Mouse (Mus musculus) thymus, adult 2 months (tissue): ENCODE measurements around the gene Sat1. TPM values are rescaled to one million over a fixed set of nuclear protein-coding genes. Genes with fewer than 3 reads are reported as not detected.

Source experiments
- DNase-seq: peaks from one replicate; pipeline ENCODE4 v3.0.0; 2021
- H3K27ac ChIP-seq: fragments of 200-500 bp; 2 replicates; pipeline ENCODE4 v1.5.1; 2012; ENCODE audit warnings: low read length, control low read depth; ENCODE audit not compliant: control insufficient read depth, insufficient read depth
- H3K27me3 ChIP-seq: fragments of 200-500 bp; 2 replicates; pipeline ENCODE4 v1.6.1; 2012; ENCODE audit warnings: mild to moderate bottlenecking, low read length, moderate library complexity, mixed read lengths; ENCODE audit not compliant: control insufficient read depth, insufficient read depth
- H3K36me3 ChIP-seq: fragments of 200-500 bp; 2 replicates; pipeline ENCODE4 v1.6.1; 2012; ENCODE audit warnings: mild to moderate bottlenecking, low read length, moderate library complexity; ENCODE audit not compliant: control insufficient read depth, insufficient read depth
- H3K4me1 ChIP-seq: fragments of 200-500 bp; replicated peaks from 2 replicates; pipeline ENCODE4 v1.6.1; 2012; ENCODE audit warnings: low read length; ENCODE audit not compliant: control insufficient read depth, insufficient read depth
- H3K4me3 ChIP-seq: fragments of 200-500 bp; 2 replicates; pipeline ENCODE4 v1.5.1; 2012; ENCODE audit warnings: mild to moderate bottlenecking, low read length, control low read depth, moderate library complexity; ENCODE audit not compliant: control insufficient read depth, insufficient read depth
- CTCF ChIP-seq: fragments of 200-500 bp; IDR thresholded peaks from 2 replicates; pipeline ENCODE4 v1.5.1; 2012; ENCODE audit warnings: mild to moderate bottlenecking, control low read depth, low read length, moderate library complexity, borderline replicate concordance; ENCODE audit not compliant: control insufficient read depth, poor library complexity, insufficient read depth; ENCODE audit errors: extremely low read depth
- POLR2A ChIP-seq: fragments of 200-500 bp; IDR thresholded peaks from 2 replicates; pipeline ENCODE4 v1.6.1; 2012; ENCODE audit warnings: mild to moderate bottlenecking, low read length, control low read depth, moderate library complexity; ENCODE audit not compliant: control insufficient read depth, poor library complexity, insufficient read depth; ENCODE audit errors: extremely low read depth
- WGBS: fragments of 180-500 bp; shearing (Covaris S2); methylation state at CpG from one replicate; pipeline ENCODE4 v1.1.7; 2018; 5-methylcytosine and 5-hydroxymethylcytosine counted together
- polyA plus RNA-seq: library from polyadenylated mRNA; depleted of rRNA; stranded (reverse); fragments of >200 nt; gene quantifications from 2 replicates; pipeline ENCODE4 v1.2.3, GENCODE M21; 2012; rRNA removed

Sat1 gene
- 34.4 and 41.7 TPM in 2 replicates for polyA plus RNA-seq

DNA sequence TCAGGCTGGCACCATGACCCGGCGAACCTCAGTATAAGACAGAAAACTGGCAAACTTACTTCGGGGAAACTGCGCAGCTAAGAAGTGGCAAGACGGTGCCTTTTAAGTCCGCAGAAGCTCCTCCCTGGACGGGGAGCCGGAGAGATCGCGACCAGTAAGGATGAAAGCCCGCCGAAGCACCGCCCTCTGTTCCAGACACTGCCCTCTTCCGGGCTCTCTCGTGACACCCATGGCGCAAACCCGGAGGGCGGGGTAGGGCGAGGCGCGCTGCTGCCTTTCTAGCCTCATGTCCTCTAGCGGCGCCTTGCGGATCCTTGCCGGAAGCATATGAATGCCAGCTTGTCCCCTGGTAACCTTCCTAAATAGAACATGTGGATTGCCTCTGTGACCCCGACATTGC is at the start of gene Sat1:
Sat1 (minus strand) TSS at position 179 of the 400 bp plus-strand sequence.
- under 1% methylated on average over 23 of the region's 26 CpGs for WGBS
- peak within 1 kb of the TSS; percentile 75 for H3K27ac ChIP-seq
- peak; percentile 63; the same call in 1 of the 2 replicates for TF ChIP-seq CTCF
- no peak for TF ChIP-seq POLR2A
- H3K27me3 ChIP-seq: no peaks in the 10 kb centered on the region
- H3K4me3 ChIP-seq: peak within 1 kb of the TSS; percentile 100
- peak; percentile 90 for DNase-seq
- H3K36me3 ChIP-seq: no peaks in the 10 kb centered on the region
- no peaks in the 10 kb centered on the region for H3K4me1 ChIP-seq

DNA sequence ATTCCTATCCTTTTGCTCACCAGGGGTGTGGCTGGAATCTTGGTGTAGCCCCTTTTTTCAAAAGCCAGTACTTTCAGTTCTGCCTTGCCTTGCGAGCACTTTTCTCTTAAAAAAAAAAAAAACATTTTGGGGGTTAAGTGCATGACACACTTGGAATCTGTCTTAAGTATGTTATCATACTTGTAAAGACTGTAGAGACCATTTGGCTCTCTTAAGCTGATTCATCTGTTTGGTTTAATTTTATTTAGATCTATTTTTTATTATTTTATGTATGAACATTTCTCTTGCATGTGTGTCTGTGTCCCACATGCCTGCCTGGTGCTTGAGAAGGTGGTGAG is 46.6 kb upstream of the Sat1 start:
- Histone ChIP-seq H3K27me3 (no peaks in the 10 kb centered on the region), H3K27ac (peak overlapping the region; percentile 51; the same call in 1 of the 2 replicates), H3K4me1 (no peaks in the 10 kb centered on the region; the same call in 1 of the 2 replicates), H3K36me3 (no peaks in the 10 kb centered on the region), H3K4me3 (peak overlapping the region; percentile 93)
- TF ChIP-seq POLR2A (no peak), CTCF (no peak)
- 0% methylated on average over 1 of the region's 1 CpGs for WGBS
- no peak for DNase-seq

DNA sequence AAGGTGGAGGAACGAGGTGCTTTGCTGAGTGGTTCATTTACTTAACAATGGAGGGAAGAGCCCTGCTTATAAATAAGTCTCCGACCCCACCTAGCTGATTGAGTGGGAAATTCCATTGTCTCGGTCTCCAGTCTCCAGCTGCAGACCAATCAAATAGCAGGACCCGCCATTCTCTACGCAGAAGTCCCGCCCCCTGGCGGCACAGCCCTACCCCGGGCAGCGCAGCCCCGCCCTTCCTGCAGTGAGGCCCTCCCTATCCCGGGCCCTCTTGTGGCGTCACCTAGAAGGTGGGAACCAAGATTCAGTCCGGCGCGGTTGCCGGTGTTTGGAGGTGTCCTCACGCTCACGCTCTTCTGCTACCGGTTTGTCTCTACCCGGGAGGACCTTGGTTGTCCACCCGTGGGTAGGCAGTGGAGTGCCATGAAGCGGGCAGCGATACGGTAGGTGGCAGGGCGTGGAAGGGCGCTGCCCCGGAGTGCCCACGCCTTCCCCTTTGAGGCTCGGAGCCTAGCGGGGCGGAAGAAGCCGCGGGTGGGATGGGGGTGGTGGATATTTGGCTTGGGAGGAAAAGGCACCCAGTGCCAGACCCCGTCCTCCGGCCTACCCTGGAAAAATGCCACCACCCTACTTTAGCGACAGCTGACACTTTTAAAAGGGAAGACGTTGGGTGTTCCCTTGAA is 46.1 kb upstream of the Sat1 start, which contains the start of gene Acot9:
Acot9 (plus strand) TSS at position 209 of the 680 bp plus-strand sequence.
- H3K27ac ChIP-seq: peak within 1 kb of the TSS; percentile 51; the same call in 1 of the 2 replicates
- no peaks in the 10 kb centered on the region; the same call in 1 of the 2 replicates for H3K4me1 ChIP-seq
- TF ChIP-seq POLR2A (peak; percentile 75), CTCF (peak; percentile 68; the same call in 1 of the 2 replicates)
- H3K36me3 ChIP-seq: no peaks in the 10 kb centered on the region
- under 1% methylated on average over 32 of the region's 37 CpGs for WGBS
- peak within 1 kb of the TSS; percentile 93 for H3K4me3 ChIP-seq
- H3K27me3 ChIP-seq: no peaks in the 10 kb centered on the region
- DNase-seq: peak; percentile 89

GRCm38 (mm10) chrX:155256856-155257255 is 40.6 kb upstream of the Sat1 start:
- no peaks in the 10 kb centered on the region for H3K4me1 ChIP-seq
- no peak overlapping the region for H3K27ac ChIP-seq
- no peak overlapping the region for H3K4me3 ChIP-seq
- no peak for DNase-seq
- TF ChIP-seq CTCF: no peak
- no peak for TF ChIP-seq POLR2A
- H3K36me3 ChIP-seq: no peaks in the 10 kb centered on the region
- H3K27me3 ChIP-seq: no peaks in the 10 kb centered on the region

DNA sequence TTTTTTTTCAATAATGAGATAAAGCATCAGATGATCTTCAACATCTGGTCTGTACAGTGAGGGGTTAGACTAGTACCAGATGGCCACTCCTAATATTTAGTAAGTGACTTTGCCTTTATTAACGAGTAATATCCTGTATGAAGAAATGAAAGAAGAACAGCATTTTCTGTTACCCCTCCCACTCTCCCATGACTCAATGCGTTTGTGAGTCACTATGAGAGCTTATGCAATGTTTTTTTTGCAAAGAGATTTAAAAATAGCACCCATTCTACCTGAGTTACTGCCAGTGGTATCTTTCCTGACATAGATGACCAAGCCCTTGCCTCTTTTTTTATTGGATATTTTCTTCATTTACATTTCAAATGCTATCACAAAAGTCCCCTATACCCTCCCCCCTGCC is 2.0 kb upstream of the Sat1 start:
- 74% methylated on average over 2 of the region's 2 CpGs for WGBS
- no peak overlapping the region for H3K27ac ChIP-seq

GRCm38 (mm10) chrX:155215501-155216248 is 574 bp downstream of the Sat1 start:
- no peaks in the 10 kb centered on the region for H3K4me1 ChIP-seq
- 2% methylated on average over 24 of the region's 24 CpGs for WGBS
- no peaks in the 10 kb centered on the region for H3K27me3 ChIP-seq
- no peaks in the 10 kb centered on the region for H3K36me3 ChIP-seq
- peak overlapping the region; percentile 100 for H3K4me3 ChIP-seq
- peak overlapping the region; percentile 75 for H3K27ac ChIP-seq
- DNase-seq: peak; percentile 23
- TF ChIP-seq POLR2A (no peak), CTCF (no peak)

More for the DNA sequence above, 2.0 kb upstream of the Sat1 start:
- no peak for DNase-seq
- TF ChIP-seq POLR2A (no peak), CTCF (no peak)
- Histone ChIP-seq H3K36me3 (no peaks in the 10 kb centered on the region), H3K4me1 (no peaks in the 10 kb centered on the region), H3K27me3 (no peaks in the 10 kb centered on the region), H3K4me3 (no peak overlapping the region)
